Mouse (Mus musculus) granulocyte monocyte progenitor cell, adult 5-6 weeks (primary cell): ENCODE measurements at regions not wholly inside any gene's neighbourhood (a gene's known extent, or its start where the extent isn't known, plus 50 kb on each side); places are given as distances from the start of the nearest gene placed in this dataset.
"Not testable (repeated sequence)": the region's sequence is repeated elsewhere in the genome, so short reads cannot be mapped to it uniquely, and the experiment has no call there.

Experiments
- ATAC-seq: replicated peaks from 2 replicates; pipeline ENCODE4 v1.8.0; 2016; ENCODE audit warnings: mild to moderate bottlenecking, moderate TSS enrichment, inconsistent platforms; ENCODE audit not compliant: poor library complexity, severe bottlenecking

DNA sequence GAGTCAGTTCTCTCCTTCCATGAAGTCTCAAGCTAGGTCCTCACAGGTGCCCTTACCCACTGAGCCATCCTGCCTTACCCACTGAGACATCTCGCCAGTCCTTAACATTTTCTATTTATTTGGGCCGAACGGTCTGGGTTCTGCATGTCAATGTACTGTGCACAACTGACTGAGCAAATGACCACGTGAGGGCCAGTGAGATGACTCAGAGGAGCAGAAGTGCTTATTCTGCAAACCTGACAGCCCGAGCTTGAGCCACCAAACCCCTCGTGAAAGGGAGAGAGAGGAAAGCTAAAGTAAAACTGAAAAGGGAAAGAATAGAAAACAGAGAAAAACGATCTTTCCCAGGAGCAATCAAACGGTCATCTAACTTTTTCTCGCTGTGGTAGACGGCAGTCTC lies 52.2 kb upstream of the Nmd3 start:
- ATAC-seq, result no peak

DNA sequence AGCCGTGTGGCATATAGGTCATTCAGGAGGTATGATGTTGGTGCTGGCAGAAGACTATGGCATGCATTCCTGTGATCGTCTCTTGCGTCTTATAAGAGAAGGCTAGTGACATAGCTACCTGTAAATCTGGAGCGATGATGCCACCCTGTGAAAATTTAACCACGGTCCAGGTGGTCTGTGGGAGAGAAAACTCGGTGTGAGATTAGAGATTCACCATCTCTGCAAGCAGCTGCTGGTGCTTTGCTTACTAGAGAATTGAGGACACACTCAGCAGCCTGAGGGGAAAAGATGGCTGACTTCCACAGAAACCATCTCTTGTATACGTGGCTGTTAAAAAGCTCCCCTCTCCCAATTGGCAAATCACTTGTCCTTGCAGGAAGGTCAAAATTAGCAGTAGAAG lies 54.0 kb upstream of the Nmd3 start:
- no peak for ATAC-seq

DNA sequence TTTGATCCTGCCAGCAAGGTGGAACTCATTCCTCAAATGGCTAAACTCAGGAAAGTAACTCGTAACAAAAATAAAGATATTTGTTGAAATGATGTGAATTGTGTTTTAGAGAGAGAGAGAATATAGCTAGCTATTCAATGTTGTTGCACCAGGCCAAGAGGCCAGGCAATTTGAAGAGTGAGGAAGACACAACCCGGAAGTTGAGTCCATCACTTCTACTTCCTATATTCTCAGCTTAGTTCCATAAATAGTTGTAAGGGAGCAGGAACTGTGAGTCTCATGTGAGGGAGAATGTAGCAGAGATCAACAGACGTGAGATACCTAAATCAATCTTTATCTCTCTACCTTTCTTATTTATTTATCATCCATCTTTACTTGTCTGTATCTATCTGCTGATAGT lies 54.4 kb upstream of the Nmd3 start:
- peak; percentile 84 for ATAC-seq

DNA sequence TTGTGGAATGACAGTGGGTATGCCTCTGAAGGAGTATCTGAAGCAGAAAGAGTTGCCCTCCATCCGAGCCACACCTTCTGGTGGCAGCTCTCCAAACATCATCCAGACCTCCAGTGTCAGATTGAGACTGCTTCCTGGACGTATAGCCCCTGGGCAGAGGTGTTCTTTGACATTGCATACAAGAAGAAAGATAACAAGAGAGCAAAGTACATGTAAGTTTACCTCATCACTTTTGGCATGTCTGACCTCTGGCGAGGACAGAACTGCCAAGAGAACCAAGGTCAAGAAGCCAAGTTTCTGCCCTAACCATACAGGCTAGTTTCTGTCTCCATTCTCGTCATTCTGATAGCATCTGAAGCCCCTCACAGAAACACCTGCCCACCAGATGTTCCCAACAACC lies 57.5 kb upstream of the Nmd3 start:
- ATAC-seq, result no peak

DNA sequence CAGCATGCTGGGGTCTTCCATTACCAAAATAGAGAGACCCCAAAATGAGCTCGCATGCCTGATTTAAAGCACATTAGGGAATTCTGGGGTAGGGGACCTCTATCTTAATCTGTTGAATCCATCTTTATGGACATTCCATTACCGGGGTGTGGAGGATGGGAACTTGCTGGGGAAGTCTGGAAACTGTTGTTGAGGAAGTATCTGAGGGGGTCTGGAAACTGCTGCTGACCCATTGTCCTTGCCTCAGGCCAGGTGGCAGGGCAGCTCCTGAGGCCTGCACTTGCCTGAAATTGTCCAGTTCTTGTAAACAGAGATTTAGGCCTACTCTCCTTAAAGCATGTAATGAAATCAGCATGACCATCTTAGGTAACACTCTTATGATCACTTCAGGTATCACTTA lies 59.4 kb upstream of the B3galnt1 start:
- no peak for ATAC-seq

DNA sequence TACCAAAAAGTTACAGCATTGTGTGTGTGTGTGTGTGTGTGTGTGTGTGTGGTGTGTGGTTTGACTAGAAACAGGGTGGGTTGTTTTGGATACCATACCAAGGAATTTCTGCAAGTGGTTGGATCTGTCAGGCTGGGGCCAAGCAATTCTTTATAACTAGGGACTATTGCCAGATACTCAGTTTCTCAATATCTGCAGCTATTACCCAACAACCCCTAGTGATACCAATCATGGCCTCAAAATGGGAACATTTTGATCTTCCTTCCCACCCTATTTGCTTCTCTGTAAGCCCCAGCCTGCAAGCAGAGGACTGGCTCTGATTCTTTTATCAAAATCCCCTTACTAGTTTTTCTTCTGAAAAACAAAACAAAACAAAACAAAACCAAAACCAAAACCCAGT lies 58.8 kb upstream of the B3galnt1 start:
- ATAC-seq, result peak; percentile 95

DNA sequence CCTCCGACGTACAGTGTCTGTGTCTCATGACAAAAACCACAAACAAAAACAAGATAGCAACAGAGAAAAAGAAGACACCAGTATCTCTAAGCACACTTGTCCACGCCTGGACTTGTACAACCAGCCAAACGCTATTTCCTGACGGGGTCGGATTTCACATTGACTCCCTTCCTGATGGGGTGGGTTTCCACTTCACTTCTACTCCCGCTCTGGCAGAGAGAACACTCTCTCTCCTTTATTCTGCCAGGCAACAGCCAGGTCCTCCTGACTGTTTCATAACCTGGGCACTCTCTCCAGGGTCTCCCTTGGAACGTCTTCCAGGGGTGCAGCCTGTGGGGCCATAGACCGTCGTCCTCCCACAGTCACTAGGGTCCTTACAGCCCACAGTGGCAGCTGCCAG lies 56.9 kb upstream of the B3galnt1 start:
- ATAC-seq, result not testable (repeated sequence)

DNA sequence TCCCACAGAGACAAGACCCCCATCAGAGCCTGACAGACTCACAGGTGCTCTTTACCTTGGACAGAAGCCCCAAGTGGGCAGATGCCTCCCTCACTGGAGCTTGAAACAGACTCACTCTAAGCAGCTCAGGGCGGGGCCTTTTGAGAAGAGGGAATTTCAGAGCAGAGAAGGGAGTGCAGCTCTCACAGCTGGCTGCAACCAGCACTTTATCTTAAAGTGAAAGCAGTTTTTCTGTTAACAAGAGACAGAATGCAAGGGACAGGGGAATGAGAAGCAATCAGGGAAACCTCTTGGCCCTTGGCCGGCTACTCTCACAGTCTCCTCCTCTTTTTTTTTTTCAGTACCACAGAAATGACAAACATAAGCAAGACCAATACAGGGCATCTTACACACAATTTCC lies 56.2 kb upstream of the B3galnt1 start:
- ATAC-seq, result no peak

DNA sequence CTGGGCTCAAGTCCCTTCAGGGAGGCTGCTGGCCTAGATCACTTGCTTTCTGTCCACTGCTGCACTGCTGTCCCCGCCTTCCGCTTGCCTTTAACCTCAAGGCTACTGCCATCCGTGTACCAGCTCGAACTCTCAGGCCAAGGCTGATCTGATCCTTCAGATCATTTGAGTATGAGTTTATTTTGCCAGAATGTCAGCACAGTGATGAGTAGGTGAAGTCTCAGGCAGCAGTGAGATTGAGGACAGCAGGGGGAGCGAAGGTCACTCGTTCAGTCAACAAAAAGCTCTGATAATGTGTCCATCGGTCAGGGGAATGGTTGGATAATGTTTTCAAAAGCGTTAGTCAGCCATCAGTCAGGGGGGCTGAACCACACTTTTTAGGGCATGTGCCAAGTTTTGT lies 54.6 kb upstream of the B3galnt1 start:
- ATAC-seq, result not testable (repeated sequence)

DNA sequence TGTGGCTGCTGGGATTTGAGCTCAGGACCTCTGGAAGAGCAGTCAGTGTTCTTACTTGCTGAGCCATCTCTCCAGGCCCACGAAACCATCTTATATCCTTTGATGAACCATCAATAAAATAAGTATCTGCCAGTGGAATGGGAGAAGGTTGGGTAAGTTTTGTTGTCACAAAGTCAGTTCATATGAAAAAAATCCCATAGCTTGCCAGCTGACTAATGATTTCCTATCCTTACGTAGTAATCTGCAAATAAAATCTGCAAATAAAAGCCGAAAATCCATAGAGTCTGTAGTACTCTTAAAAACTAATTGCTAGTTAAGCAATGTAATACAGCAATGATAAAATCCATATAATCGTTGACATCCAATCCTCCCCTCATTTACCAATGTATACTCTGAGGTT lies 50.8 kb upstream of the B3galnt1 start:
- ATAC-seq, result no peak
